Mouse (Mus musculus): ENCODE data around the gene Tspyl3.

DNA sequence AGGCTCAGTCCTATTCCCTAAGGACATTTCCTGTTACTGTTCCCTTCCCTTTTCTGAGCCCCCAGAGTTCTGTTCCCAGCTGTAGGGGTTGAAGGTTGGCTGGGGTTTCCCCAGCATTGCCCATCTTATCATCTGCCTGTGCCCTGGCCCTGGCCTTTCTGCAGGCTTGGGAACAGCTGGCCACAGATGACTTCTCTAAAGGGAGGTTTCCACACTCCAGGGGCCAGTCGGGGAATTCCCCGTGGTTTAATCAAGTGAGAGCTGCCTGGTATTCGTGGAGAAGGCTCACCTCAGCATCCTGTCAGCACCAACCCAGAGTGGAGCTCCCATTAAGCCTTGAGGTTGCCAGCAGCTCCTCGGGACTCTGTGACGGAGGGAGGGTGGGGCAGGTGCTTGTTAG, 26.8 kb downstream of the Tspyl3 start:
- TF ChIP-seq CTCF (IDR thresholded peaks at IDR 0.05; ENCODE audit: low read depth, low read length) (no peak), POLR2AphosphoS5 (IDR thresholded peaks at IDR 0.05; ENCODE audit: insufficient replicate concordance, low read depth, low read length) (no peak), GATA2 (IDR thresholded peaks at IDR 0.05; ENCODE audit: borderline replicate concordance, low read depth, low read length) (no peak)
